Mouse (Mus musculus) lung, embryonic 14.5 days (tissue): ENCODE data around the gene Taf3. TPM values are rescaled to one million over a fixed set of nuclear protein-coding genes. Genes with fewer than 3 reads are reported as not detected.

Experiments
- ATAC-seq: fragments of 200-750 bp; cut with Nextera tagmentation; 2 replicates; pipeline ENCODE4 v1.8.0; 2017; ENCODE audit warnings: mild to moderate bottlenecking, moderate TSS enrichment, moderate library complexity; ENCODE audit not compliant: insufficient read depth
- DNase-seq: peaks from one replicate; pipeline ENCODE4 v3.0.0-alpha.2; 2015
- H3K27ac ChIP-seq: fragments of 300-500 bp; sonication (generic); 2 replicates; pipeline ENCODE4 v1.5.1; 2014; ENCODE audit warnings: low read depth, mild to moderate bottlenecking, moderate library complexity
- H3K27me3 ChIP-seq: fragments of 300-500 bp; sonication (generic); 2 replicates; pipeline ENCODE4 v1.6.1; 2014; ENCODE audit warnings: low read length, control low read depth; ENCODE audit not compliant: insufficient read depth
- H3K36me3 ChIP-seq: fragments of 300-500 bp; sonication (generic); 2 replicates; pipeline ENCODE4 v1.6.1; 2014; ENCODE audit warnings: control low read depth; ENCODE audit not compliant: insufficient read depth
- H3K4me1 ChIP-seq: fragments of 300-500 bp; sonication (generic); 2 replicates; pipeline ENCODE4 v1.6.1; 2014; ENCODE audit warnings: antibody characterized with exemption, control low read depth; ENCODE audit not compliant: insufficient read depth
- H3K4me2 ChIP-seq: fragments of 300-500 bp; sonication (generic); 2 replicates; pipeline ENCODE4 v1.6.1; 2014; ENCODE audit warnings: mild to moderate bottlenecking
- H3K4me3 ChIP-seq: fragments of 300-500 bp; sonication (generic); 2 replicates; pipeline ENCODE4 v1.5.1; 2014; ENCODE audit warnings: low read depth, low read length
- H3K9ac ChIP-seq: fragments of 300-500 bp; sonication (generic); 2 replicates; pipeline ENCODE4 v1.6.1; 2014
- H3K9me3 ChIP-seq: fragments of 300-500 bp; sonication (generic); 2 replicates; pipeline ENCODE4 v1.6.1; 2016; ENCODE audit warnings: low read depth, low read length, control low read depth
- CTCF ChIP-seq: IDR thresholded peaks from 2 replicates; pipeline ENCODE4 v1.5.1; 2016; ENCODE audit warnings: antibody characterized with exemption, low read depth
- WGBS: fragments of 180-500 bp; shearing (Covaris S2); extraction: QIAGEN DNeasy Blood & Tissue Kit; methylation state at CpG from one replicate; pipeline ENCODE4 v1.1.7; 2014; 5-methylcytosine and 5-hydroxymethylcytosine counted together
- polyA plus RNA-seq: library from polyadenylated mRNA; unstranded; fragments of >200 nt; fragmentation: Nextera tagmentation; extraction: Ambion mirVana; gene quantifications from 2 replicates; pipeline ENCODE4 v1.2.1, GENCODE M21; 2014

Taf3 gene
- polyA plus RNA-seq, 1 experiment from 2014 or later: 16.0 TPM

GRCm38 (mm10) chr2:10079745-10080309 lies 31.4 kb upstream of the Taf3 start:
- Histone ChIP-seq H3K9me3 (no peaks in the 10 kb centered on the region), H3K27ac (peak overlapping the region; percentile 89), H3K4me1 (peaks cover 18% of the 10 kb centered on the region), H3K4me3 (peak overlapping the region; percentile 93), H3K4me2 (peak overlapping the region; percentile 82), H3K27me3 (no peaks in the 10 kb centered on the region), H3K36me3 (0 out of 2 replicates have a peak, but pooled peaks cover 12% of the 10 kb centered on the region), H3K9ac (peak overlapping the region; percentile 99)
- DNase-seq: no peak
- under 1% methylated on average over 28 of the region's 28 CpGs for WGBS
- ATAC-seq: peak; percentile 17
- TF ChIP-seq CTCF: no peak

GRCm38 (mm10) chr2:10076675-10077074 lies 28.3 kb upstream of the Taf3 start:
- no peaks in the 10 kb centered on the region for H3K9me3 ChIP-seq
- H3K4me2 ChIP-seq: peak overlapping the region; percentile 31; the same call in 1 of the 2 replicates
- no peak overlapping the region for H3K9ac ChIP-seq
- no peak overlapping the region for H3K27ac ChIP-seq
- no peak for TF ChIP-seq CTCF
- H3K4me1 ChIP-seq: peaks cover 18% of the 10 kb centered on the region
- peaks cover 15% of the 10 kb centered on the region; the same call in 1 of the 2 replicates for H3K36me3 ChIP-seq
- no peak overlapping the region for H3K4me3 ChIP-seq
- WGBS: 70% methylated on average over 8 of the region's 8 CpGs
- ATAC-seq: no peak
- DNase-seq: no peak
- no peaks in the 10 kb centered on the region for H3K27me3 ChIP-seq

DNA sequence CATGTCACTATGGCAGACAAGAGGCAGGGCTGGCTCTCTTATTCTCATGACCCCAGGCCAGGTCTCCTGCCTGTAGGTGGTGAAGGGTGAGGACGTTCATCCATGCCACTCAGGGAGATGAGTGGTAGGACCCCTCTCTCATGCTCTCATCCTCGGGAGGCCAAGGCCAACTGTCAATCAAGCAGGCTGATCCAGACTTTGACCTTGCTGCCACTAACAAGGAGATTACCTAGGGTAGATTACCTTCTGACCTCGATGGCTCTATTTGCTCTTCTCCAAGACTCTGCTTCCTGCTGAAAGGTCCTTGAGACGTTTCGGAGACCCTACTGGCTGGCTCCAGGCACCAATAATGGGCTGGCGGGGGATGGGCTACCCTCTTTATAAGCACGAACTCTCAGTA lies 26.1 kb upstream of the Taf3 start:
- no peak overlapping the region for H3K4me2 ChIP-seq
- 60% methylated on average over 7 of the region's 7 CpGs for WGBS

GRCm38 (mm10) chr2:10071751-10072150 lies 23.4 kb upstream of the Taf3 start:
- ATAC-seq (no peak), DNase-seq (no peak)
- no peak overlapping the region for H3K4me2 ChIP-seq
- H3K36me3 ChIP-seq: peaks cover 39% of the 10 kb centered on the region
- H3K4me3 ChIP-seq: no peak overlapping the region
- TF ChIP-seq CTCF: no peak
- no peaks in the 10 kb centered on the region for H3K4me1 ChIP-seq
- no peaks in the 10 kb centered on the region for H3K27me3 ChIP-seq
- no peaks in the 10 kb centered on the region for H3K9me3 ChIP-seq
- 87% methylated on average over 7 of the region's 7 CpGs for WGBS
- no peak overlapping the region for H3K27ac ChIP-seq
- H3K9ac ChIP-seq: no peak overlapping the region

More for the DNA sequence above, 26.1 kb upstream of the Taf3 start:
- Histone ChIP-seq H3K9me3 (no peaks in the 10 kb centered on the region), H3K27ac (no peak overlapping the region), H3K9ac (no peak overlapping the region), H3K36me3 (peaks cover 20% of the 10 kb centered on the region; the same call in 1 of the 2 replicates), H3K4me1 (peaks cover 13% of the 10 kb centered on the region), H3K4me3 (no peak overlapping the region), H3K27me3 (no peaks in the 10 kb centered on the region)
- DNase-seq (no peak), ATAC-seq (no peak)
- no peak for TF ChIP-seq CTCF

- WGBS: 82% methylated on average over 5 of the region's 5 CpGs
- no peaks in the 10 kb centered on the region for H3K9me3 ChIP-seq
- no peak overlapping the region for H3K27ac ChIP-seq
- no peaks in the 10 kb centered on the region for H3K4me1 ChIP-seq
- ATAC-seq: no peak
- no peak overlapping the region for H3K9ac ChIP-seq
- no peak for DNase-seq
- TF ChIP-seq CTCF: no peak
- peaks cover 87% of the 10 kb centered on the region for H3K36me3 ChIP-seq
- no peak overlapping the region for H3K4me3 ChIP-seq
- H3K4me2 ChIP-seq: no peak overlapping the region
- H3K27me3 ChIP-seq: no peaks in the 10 kb centered on the region
These were observed 10.4 kb upstream of the Taf3 start for GRCm38 (mm10) chr2:10058836-10059235.

DNA sequence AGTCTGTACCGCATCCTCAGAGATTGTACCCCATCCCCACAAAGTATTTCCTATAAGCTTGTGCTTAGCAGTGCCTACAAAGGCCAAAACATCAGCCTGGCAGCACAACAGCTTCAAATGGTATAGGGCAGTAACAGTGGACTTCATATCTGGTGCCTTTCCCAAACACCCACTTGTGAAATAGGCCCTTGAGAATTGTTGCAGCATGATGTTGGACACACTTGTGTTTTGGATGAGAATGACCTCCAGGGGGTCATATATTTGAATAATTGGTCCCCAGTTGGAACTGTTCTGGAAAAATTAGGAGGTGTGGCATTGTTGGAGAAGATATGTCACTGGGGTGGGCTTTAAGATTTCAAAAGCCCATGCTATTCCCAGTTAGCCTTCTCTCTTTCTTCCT lies 3.6 kb upstream of the Taf3 start:
- H3K9ac ChIP-seq: no peak overlapping the region

GRCm38 (mm10) chr2:10050878-10051277 lies 2.5 kb upstream of the Taf3 start:
- no peak for TF ChIP-seq CTCF
- H3K27me3 ChIP-seq: no peaks in the 10 kb centered on the region
- no peak for DNase-seq
- no peaks in the 10 kb centered on the region for H3K9me3 ChIP-seq
- no peaks in the 10 kb centered on the region for H3K4me1 ChIP-seq
- no peak overlapping the region for H3K27ac ChIP-seq
- no peak for ATAC-seq
- no peak overlapping the region for H3K4me3 ChIP-seq
- no peak overlapping the region for H3K9ac ChIP-seq
- 86% methylated on average over 3 of the region's 3 CpGs for WGBS
- H3K4me2 ChIP-seq: no peak overlapping the region
- peaks cover 22% of the 10 kb centered on the region for H3K36me3 ChIP-seq

More for the DNA sequence above, 3.6 kb upstream of the Taf3 start:
- H3K27ac ChIP-seq: no peak overlapping the region
- TF ChIP-seq CTCF: no peak
- H3K9me3 ChIP-seq: no peaks in the 10 kb centered on the region
- DNase-seq: no peak
- H3K4me3 ChIP-seq: no peak overlapping the region
- H3K36me3 ChIP-seq: peaks cover 31% of the 10 kb centered on the region
- WGBS: 88% methylated on average over 1 of the region's 1 CpGs
- no peak for ATAC-seq
- H3K27me3 ChIP-seq: no peaks in the 10 kb centered on the region
- no peak overlapping the region for H3K4me2 ChIP-seq
- H3K4me1 ChIP-seq: no peaks in the 10 kb centered on the region
